Mouse (Mus musculus) testis, postnatal 10 days (tissue): ENCODE results near the gene Ucn2.

Experiments used
- DNase-seq: peaks from one replicate; pipeline ENCODE4 v3.0.0; 2021; ENCODE audit warnings: low spot score

Ucn2 gene

GRCm38 (mm10) chr9:108992085-108992469 lies 6.3 kb downstream of the Ucn2 start:
- DNase-seq, result peak; percentile 69

GRCm38 (mm10) chr9:108992620-108993361 lies 7.0 kb downstream of the Ucn2 start:
- no peak for DNase-seq

GRCm38 (mm10) chr9:108996411-108996810 lies 10.6 kb downstream of the Ucn2 start:
- no peak for DNase-seq

GRCm38 (mm10) chr9:108998287-108999166 lies 12.7 kb downstream of the Ucn2 start:
- DNase-seq, result no peak

GRCm38 (mm10) chr9:108999167-108999526 lies 13.3 kb downstream of the Ucn2 start:
- DNase-seq, result no peak

GRCm38 (mm10) chr9:109000726-109001125 lies 14.9 kb downstream of the Ucn2 start:
- DNase-seq, result peak; percentile 71

- peak; percentile 65 for DNase-seq
Measured at GRCm38 (mm10) chr9:109003201-109003600, 17.4 kb downstream of the Ucn2 start.

- no peak for DNase-seq
Measured at GRCm38 (mm10) chr9:109007025-109007780, 21.4 kb downstream of the Ucn2 start.

GRCm38 (mm10) chr9:109008081-109008480 lies 22.3 kb downstream of the Ucn2 start:
- DNase-seq, result no peak

- DNase-seq, result no peak
Measured at GRCm38 (mm10) chr9:109008994-109009635, 23.3 kb downstream of the Ucn2 start.

GRCm38 (mm10) chr9:109009636-109010315 lies 24.0 kb downstream of the Ucn2 start:
- peak; percentile 55 for DNase-seq

- DNase-seq, result no peak
Measured at GRCm38 (mm10) chr9:109010316-109010690, 24.5 kb downstream of the Ucn2 start.

GRCm38 (mm10) chr9:109015397-109015796 lies 29.6 kb downstream of the Ucn2 start:
- peak; percentile 30 for DNase-seq

- DNase-seq, result peak; percentile 33
Measured at GRCm38 (mm10) chr9:109016973-109017604, 31.3 kb downstream of the Ucn2 start.

GRCm38 (mm10) chr9:109021428-109021827 lies 35.6 kb downstream of the Ucn2 start:
- peak; percentile 25 for DNase-seq

- DNase-seq, result peak; percentile 39
Measured at GRCm38 (mm10) chr9:109022866-109023685, 37.3 kb downstream of the Ucn2 start.

GRCm38 (mm10) chr9:109027521-109027920 lies 41.7 kb downstream of the Ucn2 start:
- DNase-seq, result peak; percentile 38

GRCm38 (mm10) chr9:109028421-109028820 lies 42.6 kb downstream of the Ucn2 start:
- peak; percentile 34 for DNase-seq

GRCm38 (mm10) chr9:109028919-109029318 lies 43.1 kb downstream of the Ucn2 start:
- DNase-seq, result peak; percentile 41

- no peak for DNase-seq
Measured at GRCm38 (mm10) chr9:109030312-109030711, 44.5 kb downstream of the Ucn2 start.
